Mouse (Mus musculus): ENCODE data around the gene Spaca4. TPM values are rescaled to one million over a fixed set of nuclear protein-coding genes. Genes with fewer than 3 reads are reported as not detected.

Spaca4 gene
- polyA plus RNA-seq (2015; fragmentation: Nextera tagmentation; extraction: Ambion mirVana): not detected in 2 replicates

DNA sequence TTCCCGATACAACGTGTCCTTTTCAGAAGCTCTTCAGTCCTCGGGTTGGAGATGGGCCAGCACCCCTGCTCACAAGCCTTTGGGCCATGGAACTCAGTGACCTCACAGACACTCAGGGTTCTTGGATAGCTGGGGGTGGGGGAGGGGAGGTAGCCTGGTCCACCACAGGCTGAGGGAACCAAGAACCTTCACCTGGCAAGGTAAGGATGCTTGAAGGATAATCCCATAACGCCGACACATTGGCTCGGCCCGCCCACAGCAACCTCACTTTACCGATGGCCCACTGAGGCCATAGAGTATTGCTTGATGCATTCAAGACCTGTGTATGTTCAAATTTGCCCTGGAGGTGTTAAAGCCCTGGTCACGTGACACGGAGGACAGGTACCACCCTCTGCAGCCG lies at the start of gene Spaca4:
TSS of gene Spaca4 (minus strand) at position 101 of the 400 bp plus-strand sequence.
- Histone ChIP-seq H3K27me3 (replicated peaks) (no peaks in the 10 kb centered on the region), H3K4me2 (no peak within 1 kb of the TSS), H3K36me3 (peaks cover 56% of the 10 kb centered on the region), H3K4me3 (replicated peaks) (no peak within 1 kb of the TSS), H3K9ac (replicated peaks) (no peak within 1 kb of the TSS), H3K4me1 (no peaks in the 10 kb centered on the region), H3K9me3 (replicated peaks) (no peaks in the 10 kb centered on the region), H3K27ac (replicated peaks) (no peak within 1 kb of the TSS)
- ATAC-seq (ENCODE audit: low FRiP score): no peak
- WGBS: 94% methylated on average over 11 of the region's 11 CpGs

DNA sequence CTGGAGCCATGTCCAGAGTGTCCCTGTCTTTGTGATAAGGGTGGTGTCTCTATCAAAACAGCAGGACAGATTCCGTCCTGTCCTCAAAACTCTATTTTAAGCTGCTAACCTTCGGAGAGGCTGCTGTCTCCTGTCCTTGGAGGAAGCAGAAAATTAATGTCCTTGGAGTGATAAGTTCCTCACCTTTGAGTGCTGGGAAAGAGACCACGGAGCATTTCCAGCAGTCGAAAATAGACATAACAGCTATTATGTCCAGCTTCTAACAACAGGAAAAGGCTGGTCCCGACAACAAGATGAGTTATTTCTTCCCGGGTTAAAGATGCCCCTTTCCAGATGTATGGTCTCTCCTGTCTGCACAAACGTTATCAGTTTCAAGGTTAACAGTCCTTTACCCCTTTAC lies 49.6 kb upstream of the Spaca4 start:
- WGBS: 88% methylated on average over 7 of the region's 7 CpGs
- peaks cover 5% of the 10 kb centered on the region; the same call in 1 of the 2 replicates for H3K4me1 ChIP-seq
- 0 out of 2 replicates have a peak, but pooled peaks cover 3% of the 10 kb centered on the region for H3K27me3 ChIP-seq (replicated peaks)
- no peak overlapping the region for H3K4me3 ChIP-seq (replicated peaks)
- no peak overlapping the region for H3K4me2 ChIP-seq
- no peak for ATAC-seq (ENCODE audit: low FRiP score)
- H3K9me3 ChIP-seq (replicated peaks): no peaks in the 10 kb centered on the region
- H3K36me3 ChIP-seq: no peaks in the 10 kb centered on the region
- H3K27ac ChIP-seq (replicated peaks): no peak overlapping the region
- no peak overlapping the region for H3K9ac ChIP-seq (replicated peaks)

DNA sequence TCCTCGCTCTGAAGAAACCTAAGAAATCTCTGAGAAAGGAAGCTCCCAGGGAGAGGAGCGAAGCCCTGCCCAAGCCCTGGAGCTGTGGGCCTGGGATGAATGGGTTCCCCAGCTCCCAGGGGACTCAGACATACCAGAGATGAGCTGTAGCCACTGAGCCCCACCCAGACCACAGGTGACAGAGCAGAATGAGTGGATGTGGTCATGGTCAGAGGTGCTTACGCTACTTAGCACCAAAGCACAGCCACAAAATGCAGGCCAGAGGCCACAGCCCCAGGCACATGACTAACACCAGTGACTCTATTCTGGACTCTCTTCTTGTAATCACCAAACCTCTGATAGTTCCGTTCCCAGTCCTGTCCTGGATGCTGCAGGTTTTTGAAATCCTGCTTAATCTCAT lies 45.5 kb upstream of the Spaca4 start:
- Histone ChIP-seq H3K27ac (replicated peaks) (no peak overlapping the region), H3K9me3 (replicated peaks) (no peaks in the 10 kb centered on the region), H3K9ac (replicated peaks) (no peak overlapping the region), H3K36me3 (no peaks in the 10 kb centered on the region), H3K27me3 (replicated peaks) (0 out of 2 replicates have a peak, but pooled peaks cover 3% of the 10 kb centered on the region), H3K4me3 (replicated peaks) (no peak overlapping the region), H3K4me1 (no peaks in the 10 kb centered on the region), H3K4me2 (no peak overlapping the region)
- WGBS: 77% methylated on average over 4 of the region's 4 CpGs
- no peak for ATAC-seq (ENCODE audit: low FRiP score)

DNA sequence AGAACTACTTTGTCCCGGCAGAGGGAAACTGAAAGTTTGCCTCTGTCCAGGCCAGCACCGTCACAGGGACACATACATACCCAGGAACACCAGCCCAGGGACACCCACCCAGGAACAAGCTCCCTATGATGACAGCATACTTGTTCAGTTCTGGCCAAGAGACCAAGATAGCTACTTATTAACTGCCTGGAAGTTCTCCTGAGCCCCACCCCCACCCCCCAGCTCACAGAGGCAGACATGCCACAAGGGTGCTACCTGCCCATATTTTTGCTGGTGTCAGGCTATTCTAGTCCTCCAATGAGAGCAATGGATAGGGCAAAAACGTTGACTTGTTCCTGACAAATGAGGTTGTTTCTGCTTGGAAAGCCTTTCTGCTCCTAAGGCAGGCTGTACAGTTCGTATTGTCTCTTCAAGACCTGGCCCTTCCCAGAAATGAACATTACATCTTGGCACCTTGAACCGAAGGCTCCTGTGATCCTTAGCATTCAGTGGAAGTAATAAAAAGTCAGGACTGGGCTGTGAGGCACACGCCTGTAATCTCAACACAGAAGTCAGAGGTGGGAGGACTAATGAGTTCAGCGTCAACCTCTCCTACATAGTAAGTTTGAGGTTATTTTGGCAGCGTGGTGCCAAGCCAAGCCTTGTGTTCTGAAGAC lies 44.9 kb upstream of the Spaca4 start:
- ATAC-seq (ENCODE audit: low FRiP score): no peak
- H3K27ac ChIP-seq (replicated peaks): no peak overlapping the region
- H3K4me3 ChIP-seq (replicated peaks): no peak overlapping the region
- 0 out of 2 replicates have a peak, but pooled peaks cover 3% of the 10 kb centered on the region for H3K27me3 ChIP-seq (replicated peaks)
- no peaks in the 10 kb centered on the region for H3K36me3 ChIP-seq
- H3K9me3 ChIP-seq (replicated peaks): no peaks in the 10 kb centered on the region
- no peaks in the 10 kb centered on the region for H3K4me1 ChIP-seq
- WGBS: 81% methylated on average over 8 of the region's 8 CpGs
- H3K4me2 ChIP-seq: no peak overlapping the region
- no peak overlapping the region for H3K9ac ChIP-seq (replicated peaks)

DNA sequence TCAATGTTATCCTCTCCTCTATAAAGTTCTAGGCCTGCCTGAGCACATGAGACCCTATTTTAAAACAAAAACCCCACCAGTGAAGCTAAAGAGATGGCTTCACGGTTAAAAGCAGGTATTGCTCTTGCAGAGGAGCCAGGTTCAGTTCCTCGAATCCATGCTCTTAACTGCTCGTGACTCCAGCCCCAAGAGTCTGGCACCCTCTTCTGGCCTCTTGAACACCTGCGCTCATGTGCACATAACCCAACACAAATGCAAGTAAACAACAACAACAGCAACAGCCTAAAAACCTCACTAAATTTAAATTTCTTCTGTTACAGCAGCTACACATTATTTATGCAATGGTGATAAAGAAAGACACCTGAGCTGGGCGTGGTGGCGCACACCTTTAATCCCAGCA lies 41.9 kb upstream of the Spaca4 start:
- no peak for ATAC-seq (ENCODE audit: low FRiP score)
- H3K4me1 ChIP-seq: no peaks in the 10 kb centered on the region
- WGBS: 95% methylated on average over 6 of the region's 6 CpGs

DNA sequence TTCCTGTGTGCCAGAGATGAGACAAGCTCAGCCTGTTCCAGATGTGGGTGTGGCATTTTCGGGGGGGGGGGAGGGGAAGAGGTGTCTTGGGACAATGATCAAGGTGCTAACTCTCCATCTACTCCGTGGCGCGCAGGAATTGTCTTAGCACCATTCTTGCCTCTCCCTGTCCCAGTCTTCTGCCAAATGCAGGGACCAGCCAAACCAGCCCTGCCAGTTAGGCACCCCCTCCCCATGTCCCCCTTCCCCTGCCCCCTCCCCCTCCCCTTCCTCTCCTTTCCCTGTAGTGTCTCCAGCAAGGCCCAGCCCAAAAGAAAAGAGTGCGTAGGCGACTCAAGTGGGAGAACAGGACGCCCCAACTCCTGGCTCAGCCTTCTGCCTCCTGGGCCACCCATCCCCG lies 41.2 kb upstream of the Spaca4 start:
- no peak overlapping the region for H3K4me2 ChIP-seq
- no peaks in the 10 kb centered on the region for H3K4me1 ChIP-seq
- no peaks in the 10 kb centered on the region for H3K9me3 ChIP-seq (replicated peaks)
- no peaks in the 10 kb centered on the region for H3K27me3 ChIP-seq (replicated peaks)
- no peak for ATAC-seq (ENCODE audit: low FRiP score)
- no peak overlapping the region for H3K4me3 ChIP-seq (replicated peaks)
- H3K27ac ChIP-seq (replicated peaks): no peak overlapping the region
- H3K9ac ChIP-seq (replicated peaks): no peak overlapping the region
- no peaks in the 10 kb centered on the region for H3K36me3 ChIP-seq
- 62% methylated on average over 8 of the region's 8 CpGs for WGBS

More for the DNA sequence above, 41.9 kb upstream of the Spaca4 start:
- no peak overlapping the region for H3K4me3 ChIP-seq (replicated peaks)
- no peak overlapping the region for H3K27ac ChIP-seq (replicated peaks)
- no peaks in the 10 kb centered on the region for H3K9me3 ChIP-seq (replicated peaks)
- no peak overlapping the region for H3K9ac ChIP-seq (replicated peaks)
- H3K36me3 ChIP-seq: no peaks in the 10 kb centered on the region
- no peaks in the 10 kb centered on the region for H3K27me3 ChIP-seq (replicated peaks)
- H3K4me2 ChIP-seq: no peak overlapping the region

DNA sequence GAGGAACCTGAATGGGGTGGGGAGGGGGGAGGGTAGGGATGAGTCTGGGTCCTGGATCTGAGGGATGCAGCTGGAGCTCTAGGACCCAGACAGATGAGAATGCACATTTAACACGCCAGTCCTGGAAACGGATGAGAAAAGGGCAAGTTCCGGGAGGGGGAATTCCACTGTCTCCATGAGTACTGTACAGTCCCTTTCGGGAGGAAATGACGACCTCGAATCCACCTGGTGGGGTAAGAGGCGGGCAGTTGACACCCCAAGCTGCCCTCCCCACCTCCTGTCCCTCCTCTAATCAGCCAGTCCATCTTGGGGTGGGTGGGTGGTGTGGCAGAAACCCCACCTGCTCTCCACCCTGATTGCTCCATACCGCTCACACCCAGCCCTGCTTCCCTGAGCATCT lies 40.4 kb upstream of the Spaca4 start:
- Histone ChIP-seq H3K36me3 (no peaks in the 10 kb centered on the region), H3K4me1 (no peaks in the 10 kb centered on the region), H3K9ac (replicated peaks) (no peak overlapping the region), H3K27me3 (replicated peaks) (0 out of 2 replicates have a peak, but pooled peaks cover 1% of the 10 kb centered on the region), H3K27ac (replicated peaks) (no peak overlapping the region), H3K4me3 (replicated peaks) (no peak overlapping the region), H3K4me2 (no peak overlapping the region), H3K9me3 (replicated peaks) (no peaks in the 10 kb centered on the region)
- no peak for ATAC-seq (ENCODE audit: low FRiP score)
- WGBS: 60% methylated on average over 8 of the region's 8 CpGs

DNA sequence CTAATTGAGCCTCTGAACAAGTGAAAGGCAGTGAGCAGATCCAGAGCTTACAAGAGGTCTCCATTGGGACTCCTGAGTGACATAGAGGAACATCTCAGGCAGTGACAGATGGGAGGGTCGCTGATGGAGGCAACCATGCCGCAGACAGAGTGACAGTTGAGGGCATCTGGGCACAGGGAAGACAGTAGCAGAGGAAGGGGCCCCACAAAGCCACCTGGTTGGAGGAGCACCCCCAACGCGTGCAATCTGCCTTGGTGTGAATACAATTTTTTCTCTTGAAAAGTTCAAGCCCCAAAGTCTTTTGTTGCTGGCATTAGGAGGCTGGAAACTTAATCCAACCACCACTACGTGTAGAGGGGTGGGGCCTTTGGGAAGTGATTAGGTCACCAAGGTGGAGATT lies 34.5 kb upstream of the Spaca4 start:
- peaks cover 38% of the 10 kb centered on the region for H3K27me3 ChIP-seq (replicated peaks)
- no peak overlapping the region for H3K27ac ChIP-seq (replicated peaks)
- H3K9ac ChIP-seq (replicated peaks): no peak overlapping the region
- no peak overlapping the region for H3K4me2 ChIP-seq
- 0 out of 2 replicates have a peak, but pooled peaks cover 5% of the 10 kb centered on the region for H3K4me1 ChIP-seq
- no peaks in the 10 kb centered on the region for H3K9me3 ChIP-seq (replicated peaks)
- no peak overlapping the region for H3K4me3 ChIP-seq (replicated peaks)
- no peaks in the 10 kb centered on the region for H3K36me3 ChIP-seq
- ATAC-seq (ENCODE audit: low FRiP score): no peak
- WGBS: 72% methylated on average over 5 of the region's 5 CpGs

DNA sequence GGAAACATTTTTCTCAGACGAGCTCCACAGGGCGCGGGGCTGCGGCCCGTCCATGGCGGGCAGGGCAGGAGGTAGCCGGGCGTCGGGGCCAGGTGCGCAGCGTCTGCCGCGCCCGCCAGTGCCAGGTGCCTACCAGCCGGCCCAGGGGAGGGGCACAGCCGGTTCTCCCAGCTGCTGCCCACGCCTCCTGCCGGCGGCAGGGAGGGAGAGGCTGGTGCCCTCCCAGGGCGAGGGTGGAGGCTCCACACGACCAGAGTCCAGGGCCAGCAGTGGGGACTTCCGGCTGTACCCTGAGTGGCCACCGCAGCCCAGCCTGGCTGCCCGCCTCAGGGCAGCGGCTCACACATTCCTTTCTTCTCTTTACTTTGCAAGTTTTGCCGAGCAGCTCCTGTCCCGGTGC lies 33.8 kb upstream of the Spaca4 start:
- 0 out of 2 replicates have a peak, but pooled peaks cover 5% of the 10 kb centered on the region for H3K4me1 ChIP-seq
- H3K27ac ChIP-seq (replicated peaks): no peak overlapping the region
- no peak overlapping the region for H3K9ac ChIP-seq (replicated peaks)
- H3K36me3 ChIP-seq: no peaks in the 10 kb centered on the region
- no peaks in the 10 kb centered on the region for H3K9me3 ChIP-seq (replicated peaks)
- no peak for ATAC-seq (ENCODE audit: low FRiP score)
- H3K4me2 ChIP-seq: peak overlapping the region; percentile 27
- H3K27me3 ChIP-seq (replicated peaks): peaks cover 38% of the 10 kb centered on the region
- 2% methylated on average over 24 of the region's 27 CpGs for WGBS
- no peak overlapping the region for H3K4me3 ChIP-seq (replicated peaks)

DNA sequence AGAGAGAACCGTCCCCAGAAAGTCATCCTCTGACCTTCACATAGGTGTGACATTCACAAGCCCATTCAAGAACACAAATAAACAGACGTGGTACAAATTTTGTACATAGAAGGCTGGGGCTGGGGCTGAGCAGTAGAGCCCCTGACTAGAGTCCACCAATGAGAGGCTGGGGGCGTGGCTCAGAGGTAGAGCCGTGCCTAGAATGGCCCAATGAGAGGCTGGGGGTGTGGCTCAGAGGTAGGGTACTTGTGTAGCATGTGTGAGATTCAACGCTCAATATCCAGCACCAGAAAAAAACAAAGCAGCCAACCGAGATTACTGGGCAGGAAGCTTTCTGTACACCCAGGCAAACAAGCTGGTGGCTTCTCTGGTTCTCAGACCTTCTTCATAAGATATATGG lies 30.1 kb upstream of the Spaca4 start:
- WGBS: 65% methylated on average over 6 of the region's 6 CpGs
- Histone ChIP-seq H3K4me2 (no peak overlapping the region), H3K27me3 (replicated peaks) (peaks cover 34% of the 10 kb centered on the region), H3K9ac (replicated peaks) (no peak overlapping the region), H3K9me3 (replicated peaks) (no peaks in the 10 kb centered on the region), H3K36me3 (no peaks in the 10 kb centered on the region), H3K4me1 (0 out of 2 replicates have a peak, but pooled peaks cover 5% of the 10 kb centered on the region), H3K4me3 (replicated peaks) (no peak overlapping the region), H3K27ac (replicated peaks) (no peak overlapping the region)
- ATAC-seq (ENCODE audit: low FRiP score): no peak

DNA sequence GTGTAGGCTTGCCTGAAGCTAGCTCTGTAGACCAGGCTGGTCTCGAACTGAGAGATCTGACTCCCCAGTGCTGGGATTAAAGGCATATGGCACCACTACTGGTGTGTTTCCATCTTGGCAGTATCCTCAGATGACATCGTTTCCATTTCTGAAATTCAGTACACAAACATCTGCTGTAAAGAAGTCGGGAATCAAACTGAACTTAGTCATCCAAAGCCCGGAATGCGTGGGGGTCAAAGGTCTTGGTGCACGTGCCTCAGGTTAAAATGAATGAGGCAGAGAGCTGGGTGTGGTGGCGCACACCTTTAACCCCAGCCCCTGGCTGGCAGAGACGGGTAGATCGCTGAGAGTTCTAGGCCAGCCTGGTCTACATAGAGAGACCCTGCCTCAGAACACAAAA lies 24.5 kb upstream of the Spaca4 start:
- Histone ChIP-seq H3K9ac (replicated peaks) (no peak overlapping the region), H3K36me3 (no peaks in the 10 kb centered on the region), H3K4me1 (0 out of 2 replicates have a peak, but pooled peaks cover 7% of the 10 kb centered on the region), H3K27ac (replicated peaks) (no peak overlapping the region), H3K4me2 (no peak overlapping the region), H3K9me3 (replicated peaks) (no peaks in the 10 kb centered on the region), H3K27me3 (replicated peaks) (no peaks in the 10 kb centered on the region), H3K4me3 (replicated peaks) (no peak overlapping the region)
- ATAC-seq (ENCODE audit: low FRiP score): no peak
- WGBS: 82% methylated on average over 9 of the region's 9 CpGs

DNA sequence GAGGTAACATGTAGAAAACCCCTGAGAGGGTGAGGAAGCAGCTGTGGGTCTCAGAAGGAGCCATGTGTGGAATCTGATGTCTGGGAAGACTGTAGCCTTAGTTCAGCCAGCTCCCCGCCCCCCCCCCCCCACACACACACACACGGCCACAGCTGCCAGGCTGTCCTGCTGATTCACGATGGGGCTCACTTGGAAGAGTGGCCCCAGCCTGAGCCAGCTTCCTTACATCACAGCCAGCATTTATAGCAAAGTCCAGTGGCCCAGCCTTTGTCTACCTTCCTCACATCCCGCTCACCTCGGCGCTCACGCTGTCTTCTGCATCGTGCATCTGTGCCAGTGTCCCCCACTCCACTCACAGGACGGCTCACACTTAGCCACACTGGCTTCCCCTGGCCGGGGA lies 23.8 kb upstream of the Spaca4 start:
- Histone ChIP-seq H3K4me3 (replicated peaks) (no peak overlapping the region), H3K36me3 (no peaks in the 10 kb centered on the region), H3K27ac (replicated peaks) (no peak overlapping the region), H3K27me3 (replicated peaks) (no peaks in the 10 kb centered on the region), H3K4me1 (0 out of 2 replicates have a peak, but pooled peaks cover 7% of the 10 kb centered on the region), H3K9me3 (replicated peaks) (no peaks in the 10 kb centered on the region), H3K9ac (replicated peaks) (no peak overlapping the region), H3K4me2 (no peak overlapping the region)
- 48% methylated on average over 8 of the region's 10 CpGs for WGBS
- ATAC-seq (ENCODE audit: low FRiP score): no peak

Measured in neural tube, embryonic 15.5 days (tissue).